Mouse (Mus musculus) right cerebral cortex, postnatal 4 days (tissue): ENCODE results near the gene Sorcs2.
A peak's percentile ranks its signal among the peaks of the same experiment; 100 is the strongest.

Source experiments
- DNase-seq: peaks from one replicate; pipeline ENCODE4 v3.0.0-alpha.2; 2022

The Sorcs2 gene

DNA sequence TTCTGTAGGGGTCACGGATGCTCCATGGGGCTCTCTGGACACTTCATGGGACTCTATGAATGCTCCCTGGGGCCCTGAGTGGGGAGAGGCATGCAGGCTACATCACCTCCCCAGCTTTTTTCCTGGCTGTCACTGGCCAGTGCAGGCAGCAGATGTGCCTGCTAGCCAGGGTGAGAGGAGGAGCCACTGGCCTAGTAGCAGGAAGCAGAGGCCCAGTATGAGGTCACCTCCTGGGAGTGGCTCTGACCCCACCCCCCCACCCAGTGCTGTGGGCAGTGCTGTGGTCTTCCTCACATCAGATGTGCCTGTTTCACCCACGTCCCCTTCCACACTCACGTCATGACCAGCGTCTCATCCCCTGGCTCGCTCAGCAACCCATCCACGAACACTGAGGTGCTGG, 356.2 kb downstream of the Sorcs2 start:
- no peak for DNase-seq

DNA sequence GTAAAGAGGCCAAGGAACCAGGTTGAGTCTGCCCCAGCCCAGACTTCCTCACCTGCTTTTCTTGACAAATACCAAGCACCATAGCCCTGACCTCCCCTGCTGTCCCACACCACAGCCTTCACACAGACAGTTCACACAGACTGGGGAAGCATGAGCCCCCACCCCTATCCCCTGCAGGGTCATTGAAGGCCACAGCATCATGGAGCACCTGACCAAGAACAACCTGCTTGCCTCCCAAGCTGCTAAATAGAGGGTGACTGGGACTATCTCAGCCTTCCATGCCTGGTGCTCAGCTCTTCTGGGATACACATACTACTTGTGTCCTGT, 356.7 kb downstream of the Sorcs2 start:
- DNase-seq = no peak

DNA sequence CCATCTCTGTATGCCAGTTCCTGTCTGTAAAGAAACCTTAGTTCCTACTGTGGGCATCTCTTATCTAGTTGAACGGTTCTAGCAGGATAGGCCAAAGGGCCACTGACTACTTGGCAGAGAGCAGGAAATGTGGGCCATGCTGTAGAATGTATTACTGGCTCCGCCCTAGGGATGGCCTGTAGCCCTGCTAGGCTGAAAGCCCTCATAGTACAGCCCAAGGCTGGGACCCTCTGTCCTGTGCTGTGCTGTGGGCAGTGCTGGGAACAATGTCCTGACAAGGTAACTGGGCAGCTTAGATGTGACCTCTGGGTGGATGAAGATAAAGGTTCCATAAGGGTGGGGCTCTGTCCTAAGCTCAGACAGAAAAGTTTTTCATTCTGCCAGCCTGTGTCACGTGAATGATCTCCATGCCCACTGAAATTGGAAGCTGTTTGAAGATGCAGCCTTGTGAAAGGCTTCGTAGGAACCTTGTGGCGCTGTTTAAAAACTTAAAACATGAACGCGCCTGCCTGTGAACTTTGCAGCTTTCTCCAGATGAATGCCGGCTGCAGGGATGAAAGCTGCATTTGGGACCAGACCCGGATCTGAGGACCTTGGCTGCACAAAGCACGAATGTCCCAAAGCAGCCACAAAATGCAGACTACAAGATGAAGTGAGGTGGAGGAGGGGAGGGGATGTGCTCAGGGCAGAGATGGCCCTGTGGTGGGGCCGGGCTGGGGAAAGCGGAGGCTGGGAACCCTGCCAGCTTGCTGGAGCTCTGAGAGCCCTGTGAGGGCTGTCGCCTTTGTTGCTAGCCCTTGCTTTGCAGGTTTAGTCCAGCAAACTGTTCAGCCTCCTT, 357.3 kb downstream of the Sorcs2 start:
- DNase-seq = peak; percentile 68

DNA sequence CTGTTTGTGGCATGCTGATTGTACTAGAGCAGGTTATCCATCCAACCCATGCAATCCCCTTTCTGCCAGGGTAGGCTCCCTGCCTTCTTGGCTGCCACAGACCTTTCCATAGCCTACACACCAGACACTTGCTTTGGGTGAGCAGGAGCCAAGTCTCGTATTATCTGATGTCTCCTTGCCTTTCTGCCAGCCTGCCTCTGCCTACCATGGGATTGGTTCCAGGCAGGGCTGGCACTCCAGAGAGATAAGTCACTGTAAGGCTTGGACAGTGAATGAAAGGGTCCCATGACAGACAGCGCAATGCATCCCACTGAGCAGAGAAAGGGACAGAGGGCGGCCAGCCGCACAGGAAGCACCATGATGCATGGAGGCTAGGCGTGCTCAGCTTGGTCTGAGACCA, 358.3 kb downstream of the Sorcs2 start:
- DNase-seq = no peak

- peak; percentile 34 for DNase-seq
These were observed 364.2 kb downstream of the Sorcs2 start for GRCm38 (mm10) chr5:36033531-36034426.

DNA sequence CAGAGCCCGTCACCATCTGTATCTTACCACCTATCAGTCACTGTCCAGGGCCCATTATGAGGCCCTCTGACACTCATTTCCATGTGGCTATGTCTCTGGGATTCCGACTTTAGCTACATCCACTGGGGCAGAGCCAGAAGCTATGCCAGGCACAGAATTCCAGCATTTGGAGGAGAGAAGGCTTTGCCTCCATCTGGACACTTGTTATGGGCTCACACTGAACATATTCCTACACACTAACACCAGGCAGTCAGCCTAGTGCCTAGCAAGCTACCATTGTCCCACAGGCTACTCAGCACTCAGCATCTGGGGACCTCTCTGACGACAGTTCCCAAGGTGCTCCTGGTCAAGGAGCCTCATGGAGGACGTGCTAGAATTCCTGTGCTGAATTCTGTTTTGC, 372.9 kb downstream of the Sorcs2 start:
- DNase-seq = no peak

DNA sequence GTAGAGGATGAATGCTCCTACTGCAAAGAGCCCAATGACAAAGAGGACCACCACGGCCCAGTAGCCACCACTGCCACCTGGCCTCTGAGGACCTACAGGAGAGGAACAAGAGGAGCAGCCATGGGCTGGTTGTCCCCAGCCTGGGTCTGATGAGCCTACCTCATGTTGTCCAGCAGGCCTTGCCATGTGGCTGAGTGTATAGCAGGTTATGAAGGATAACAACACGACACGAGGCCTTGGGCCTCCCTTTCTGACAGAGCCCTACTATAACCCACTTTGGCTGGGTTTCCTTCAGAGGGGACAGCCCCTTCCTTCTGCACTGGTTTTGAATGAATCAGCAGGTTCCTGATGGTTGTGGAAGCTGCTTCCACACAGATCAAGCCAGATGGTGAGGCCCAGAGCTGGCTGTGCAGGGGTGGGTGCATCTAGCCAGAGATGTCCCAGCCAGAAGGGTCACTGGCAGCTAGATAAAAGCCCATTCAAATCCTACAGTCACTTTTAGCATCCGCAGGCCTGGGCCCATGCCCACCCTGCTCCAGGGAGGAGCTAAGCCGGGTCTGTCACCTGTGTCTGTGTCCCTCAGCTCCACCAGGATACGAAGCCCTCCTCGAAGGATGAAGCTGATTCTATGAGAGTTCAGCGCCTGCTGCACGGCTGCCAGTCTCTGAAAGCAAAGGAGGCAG, 373.8 kb downstream of the Sorcs2 start:
- DNase-seq = no peak

- DNase-seq = no peak
These were observed 375.6 kb downstream of the Sorcs2 start for GRCm38 (mm10) chr5:36022361-36022760.

DNA sequence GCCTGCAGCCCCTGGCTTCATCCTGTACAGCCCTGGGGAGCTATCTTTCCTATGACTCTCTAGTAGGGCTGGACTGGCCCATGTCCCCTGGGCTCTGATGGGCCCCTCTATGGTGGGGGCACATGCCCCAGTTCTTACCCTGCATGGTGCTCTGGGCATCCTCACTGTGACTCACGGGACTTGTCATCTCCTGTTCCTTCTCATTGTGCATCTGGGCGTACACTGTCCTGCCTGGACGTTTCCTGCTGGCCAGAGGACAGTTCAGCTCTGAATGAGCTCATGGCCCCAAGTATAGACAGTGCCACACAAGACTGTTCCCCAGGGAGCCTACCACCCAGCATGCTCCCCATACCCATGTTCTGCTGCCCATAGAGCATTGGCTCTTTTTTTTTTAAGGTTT, 376.8 kb downstream of the Sorcs2 start:
- no peak for DNase-seq

DNA sequence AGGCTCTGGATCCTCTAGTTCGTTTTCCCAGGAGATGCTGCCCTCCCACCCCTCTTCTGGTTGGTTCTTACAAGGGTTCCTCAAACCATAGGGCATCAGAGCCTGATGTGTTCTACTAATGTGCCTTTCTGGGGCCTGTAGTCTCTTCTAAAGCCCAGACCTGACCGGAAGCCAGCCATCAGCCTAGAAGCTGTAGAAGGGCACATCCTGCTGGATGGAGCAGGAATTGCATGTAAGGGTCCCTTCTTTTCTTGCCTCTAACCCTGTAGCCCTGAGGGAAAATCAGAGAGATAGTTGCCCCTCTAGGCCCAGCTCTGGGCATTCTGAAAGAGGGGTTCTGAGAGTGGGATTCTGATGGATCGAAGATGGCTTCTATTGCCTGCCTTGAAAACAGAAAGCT, 379.6 kb downstream of the Sorcs2 start:
- DNase-seq = no peak

GRCm38 (mm10) chr5:36009405-36009804, 388.5 kb downstream of the Sorcs2 start:
- no peak for DNase-seq

DNA sequence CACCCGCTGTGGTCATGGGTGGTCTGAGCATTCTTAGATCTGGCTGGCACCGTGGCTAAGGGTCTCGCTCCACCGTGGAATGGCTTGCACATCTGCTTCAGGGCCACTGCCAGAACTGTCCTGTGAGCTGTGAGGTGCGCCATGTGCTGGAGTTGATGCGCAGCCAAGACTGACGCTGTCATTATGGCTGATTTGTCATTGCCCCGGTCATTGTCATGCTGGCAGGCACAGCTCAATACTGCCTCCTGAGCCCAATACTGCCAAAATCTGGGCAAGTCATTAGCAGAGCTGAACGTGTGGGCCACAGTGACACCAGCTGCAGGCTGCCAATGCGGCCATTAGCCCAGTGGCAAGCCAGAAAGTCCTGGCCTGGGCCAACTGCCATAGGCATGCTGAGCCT, 390.3 kb downstream of the Sorcs2 start:
- no peak for DNase-seq

- DNase-seq = no peak
These were observed 391.4 kb downstream of the Sorcs2 start for GRCm38 (mm10) chr5:36006586-36006985.

DNA sequence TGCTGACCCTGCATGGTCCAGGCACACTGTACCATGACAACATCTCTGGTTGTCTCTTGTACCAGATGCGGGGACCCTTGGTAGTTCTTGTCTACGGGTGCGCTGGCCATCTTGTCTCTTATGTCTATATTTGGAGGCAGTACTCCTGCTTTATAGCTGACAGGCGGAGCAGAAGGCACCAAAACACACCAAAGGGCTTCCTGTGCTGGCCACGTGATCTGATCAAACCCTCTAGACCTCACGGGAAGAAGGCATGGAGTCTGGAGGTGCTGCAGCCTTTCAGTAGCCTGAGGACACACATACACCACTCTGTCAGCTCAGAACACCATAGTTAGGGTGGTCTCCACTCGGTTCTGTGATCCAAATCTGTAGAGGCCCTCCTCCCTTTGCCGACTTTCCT, 391.8 kb downstream of the Sorcs2 start:
- no peak for DNase-seq

- DNase-seq = no peak
These were observed 394.1 kb downstream of the Sorcs2 start for GRCm38 (mm10) chr5:36003797-36004196.

DNA sequence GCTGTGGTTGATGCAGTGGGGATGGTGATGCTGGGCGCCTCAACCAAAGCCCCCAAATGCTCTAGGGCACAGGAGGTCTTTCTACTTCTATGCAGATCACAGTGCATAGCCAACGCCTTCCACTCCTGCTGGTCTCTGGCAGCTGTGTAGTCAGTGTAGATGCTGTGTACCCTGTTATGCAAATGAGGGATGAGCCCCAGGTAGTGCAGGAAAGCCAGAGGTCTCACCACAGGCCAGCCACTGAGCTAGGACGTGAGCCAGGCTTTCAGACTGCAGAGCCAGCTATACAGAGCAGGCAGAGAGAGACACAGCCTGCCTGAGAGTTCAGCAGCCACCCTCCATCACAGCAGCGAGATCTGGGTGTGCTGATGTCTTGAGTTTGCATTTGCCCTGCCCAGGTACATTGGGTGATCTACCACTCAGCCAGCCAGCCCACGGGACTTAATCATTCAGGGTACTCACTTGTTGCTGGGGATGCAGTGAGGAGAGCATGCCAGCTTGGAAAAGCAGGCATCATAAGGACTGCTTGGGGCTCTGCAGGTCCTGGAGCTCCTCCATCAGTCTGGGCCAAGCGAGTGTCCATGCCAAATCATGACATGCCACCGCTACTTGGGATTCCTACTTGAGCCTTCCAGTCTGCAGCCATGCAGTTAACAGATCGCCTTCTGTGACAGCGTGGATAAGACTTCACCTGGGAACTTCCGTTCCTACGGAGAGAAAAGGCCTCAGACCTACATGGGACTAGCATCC, 407.8 kb downstream of the Sorcs2 start:
- DNase-seq = no peak

DNA sequence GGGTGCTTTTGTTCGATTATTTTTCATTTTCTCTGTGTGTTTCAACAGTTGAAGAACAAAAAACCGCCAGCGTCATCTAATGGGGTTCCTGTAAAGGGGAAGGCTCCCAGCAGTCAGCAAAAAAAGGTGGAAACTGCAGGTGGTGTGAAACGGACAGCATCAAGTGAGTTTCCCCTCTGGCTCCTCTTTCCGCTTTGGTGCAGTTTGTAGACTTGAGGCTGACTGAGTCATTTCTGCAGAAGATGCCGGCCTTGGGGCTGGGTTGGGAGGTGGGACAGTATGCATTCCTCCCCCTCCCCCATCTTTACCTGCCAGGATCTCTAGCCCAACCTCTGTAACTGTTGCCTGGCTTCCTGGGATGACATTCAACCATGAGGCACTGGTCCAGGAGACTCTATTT, 408.4 kb downstream of the Sorcs2 start:
- no peak for DNase-seq

DNA sequence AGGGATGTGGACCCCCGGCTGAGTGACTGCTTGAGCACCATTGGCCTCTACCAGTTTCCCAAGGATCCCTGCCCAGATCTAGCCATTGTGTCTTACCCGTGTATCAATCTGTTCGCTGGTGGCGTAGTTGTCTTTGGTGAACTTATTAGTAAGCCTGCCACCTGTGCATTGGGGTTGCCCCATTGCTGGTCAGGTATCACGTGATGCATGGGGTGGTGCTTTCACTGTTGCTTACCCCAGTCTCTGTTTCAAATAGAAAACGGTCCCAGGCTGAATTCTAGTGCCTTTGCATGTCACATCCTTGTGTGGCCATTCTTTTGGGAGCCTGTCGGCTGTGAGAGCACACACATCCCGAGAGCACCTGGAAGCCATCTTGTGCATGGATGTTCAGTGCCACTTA, 409.9 kb downstream of the Sorcs2 start:
- DNase-seq = no peak

GRCm38 (mm10) chr5:35985611-35986010, 412.3 kb downstream of the Sorcs2 start:
- no peak for DNase-seq

GRCm38 (mm10) chr5:35981976-35982375, 416.0 kb downstream of the Sorcs2 start:
- peak; percentile 94 for DNase-seq

- DNase-seq = no peak
These were observed 416.6 kb downstream of the Sorcs2 start for GRCm38 (mm10) chr5:35981341-35981740.

DNA sequence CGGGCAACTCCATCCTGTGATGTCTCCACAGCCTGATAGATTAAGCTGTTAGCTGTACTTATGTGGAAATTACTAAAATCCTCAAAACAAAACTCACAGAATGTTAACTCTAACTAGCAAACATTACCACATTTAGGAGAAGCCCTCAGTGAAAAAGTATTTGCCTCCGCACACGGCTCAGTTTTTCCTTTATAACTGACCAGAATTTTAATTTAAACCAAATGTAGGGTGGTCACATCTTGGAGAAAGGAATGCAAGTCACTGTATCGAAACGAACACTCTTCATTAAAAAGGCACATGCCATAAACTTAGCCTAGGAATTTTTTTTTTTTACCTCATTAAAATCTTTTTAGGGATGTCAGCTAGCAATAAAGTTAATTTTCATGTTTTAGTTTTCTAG, 417.4 kb downstream of the Sorcs2 start:
- DNase-seq = no peak

DNA sequence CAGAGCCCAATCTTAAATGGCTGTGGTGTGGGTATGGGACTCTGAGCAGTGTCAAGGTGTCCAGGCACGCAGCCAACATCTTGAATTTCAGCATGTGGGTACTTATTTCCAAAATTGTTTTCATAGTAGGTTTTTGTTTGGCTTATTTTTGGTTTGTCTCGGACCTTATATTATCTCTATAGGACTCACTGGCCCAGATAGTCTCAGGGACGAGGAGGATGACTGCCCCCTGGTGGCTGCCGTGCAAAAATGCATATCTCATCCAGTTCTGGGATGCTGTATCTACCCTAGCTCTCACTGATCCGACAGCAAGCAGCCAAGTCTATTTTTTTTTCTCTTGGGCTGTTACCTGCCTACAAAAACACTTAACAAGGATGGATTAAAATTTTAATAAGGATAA, 422.3 kb downstream of the Sorcs2 start:
- DNase-seq = peak; percentile 88
